Mouse (Mus musculus) megakaryocyte, embryonic 14.5 days (primary cell): ENCODE measurements around the gene Gm21992. TPM values are rescaled to one million over a fixed set of nuclear protein-coding genes. Genes with fewer than 3 reads are reported as not detected.

Experiments used
- H3K27me3 ChIP-seq: replicated peaks from 2 replicates; pipeline ENCODE3; 2012; ENCODE audit warnings: inconsistent platforms
- H3K36me3 ChIP-seq: replicated peaks from 2 replicates; pipeline ENCODE3; 2012; ENCODE audit warnings: low read length, inconsistent platforms, mixed read lengths
- H3K4me1 ChIP-seq: 2 replicates; pipeline ENCODE4 v1.6.1; 2012; ENCODE audit warnings: inconsistent platforms
- H3K4me3 ChIP-seq: replicated peaks from 2 replicates; pipeline ENCODE3; 2012; ENCODE audit warnings: moderate library complexity, mild to moderate bottlenecking, inconsistent platforms
- H3K9me3 ChIP-seq: 2 replicates; pipeline ENCODE4 v1.6.1; 2012; ENCODE audit warnings: inconsistent platforms
- FLI1 ChIP-seq: IDR thresholded peaks from 2 replicates; pipeline ENCODE4 v1.6.1; 2012; ENCODE audit warnings: low read length, inconsistent platforms, mixed read lengths
- GATA1 ChIP-seq: IDR thresholded peaks from 3 replicates; pipeline ENCODE4 v1.6.1; 2012; ENCODE audit warnings: mixed read lengths, low read length, inconsistent platforms, borderline replicate concordance
- polyA plus RNA-seq: library from polyadenylated mRNA; stranded (reverse); fragments of >175 nt; gene quantifications from 2 replicates; pipeline ENCODE4 v1.2.3, GENCODE M21; 2012; ENCODE audit warnings: low replicate concordance; ENCODE audit not compliant: insufficient read depth

The Gm21992 gene
- polyA plus RNA-seq, 1 experiment: 4.9 TPM

DNA sequence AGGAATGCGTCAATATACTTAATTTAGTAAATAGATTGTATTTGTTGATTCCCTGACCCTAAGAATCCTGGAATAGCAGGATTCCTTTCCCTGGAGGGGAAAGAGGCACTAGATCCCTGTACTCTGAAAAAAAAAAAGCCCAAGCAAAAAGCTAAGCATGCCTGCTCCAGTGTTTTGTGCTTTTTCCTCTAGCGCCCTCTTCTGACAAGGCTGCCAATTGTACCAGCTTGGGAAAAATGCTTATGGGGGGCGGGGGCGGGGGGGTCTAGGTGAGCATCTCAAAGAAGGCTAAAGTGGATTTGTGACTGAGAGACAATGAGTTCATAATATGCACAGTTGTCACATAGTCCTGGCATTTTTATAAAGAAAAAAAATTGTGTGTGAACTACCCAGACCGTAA is 67.9 kb downstream of the Gm21992 start:
- H3K4me3 ChIP-seq: no peak overlapping the region
- no peaks in the 10 kb centered on the region for H3K36me3 ChIP-seq
- TF ChIP-seq FLI1 (no peak), GATA1 (no peak)
- H3K9me3 ChIP-seq: no peaks in the 10 kb centered on the region
- peaks cover 22% of the 10 kb centered on the region for H3K27me3 ChIP-seq
- peaks cover 3% of the 10 kb centered on the region; the same call in 1 of the 2 replicates for H3K4me1 ChIP-seq

GRCm38 (mm10) chr19:4742229-4742628 is 69.2 kb downstream of the Gm21992 start:
- no peak overlapping the region for H3K4me3 ChIP-seq
- H3K4me1 ChIP-seq: peaks cover 3% of the 10 kb centered on the region; the same call in 1 of the 2 replicates
- H3K36me3 ChIP-seq: no peaks in the 10 kb centered on the region
- H3K9me3 ChIP-seq: no peaks in the 10 kb centered on the region
- no peak for TF ChIP-seq FLI1
- no peak for TF ChIP-seq GATA1
- peaks cover 24% of the 10 kb centered on the region for H3K27me3 ChIP-seq

- H3K4me3 ChIP-seq: no peak overlapping the region
- H3K36me3 ChIP-seq: no peaks in the 10 kb centered on the region
- peaks cover 3% of the 10 kb centered on the region; the same call in 1 of the 2 replicates for H3K4me1 ChIP-seq
- H3K9me3 ChIP-seq: no peaks in the 10 kb centered on the region
- no peak for TF ChIP-seq FLI1
- TF ChIP-seq GATA1: no peak
- H3K27me3 ChIP-seq: peaks cover 23% of the 10 kb centered on the region
Measured at GRCm38 (mm10) chr19:4741482-4741881, 69.9 kb downstream of the Gm21992 start.

DNA sequence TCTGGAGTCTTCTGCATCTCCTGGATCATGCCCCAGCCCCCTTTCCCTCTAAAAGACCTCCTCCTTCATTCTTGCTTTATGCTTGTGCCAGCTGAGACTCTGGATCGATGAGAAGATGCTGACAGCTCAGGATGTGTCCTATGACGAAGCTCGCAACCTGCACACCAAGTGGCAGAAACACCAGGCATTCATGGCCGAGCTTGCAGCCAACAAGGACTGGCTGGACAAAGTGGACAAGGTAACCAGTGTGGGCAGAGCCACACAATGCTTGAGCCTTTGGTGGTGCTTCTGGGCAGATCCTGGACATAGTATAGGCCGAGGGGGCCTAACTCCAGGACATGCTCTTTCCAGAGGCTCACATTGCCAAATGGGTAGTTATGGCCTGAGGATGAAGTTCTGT is 71.7 kb downstream of the Gm21992 start:
- Histone ChIP-seq H3K27me3 (peaks cover 23% of the 10 kb centered on the region), H3K4me1 (peaks cover 3% of the 10 kb centered on the region; the same call in 1 of the 2 replicates)
- TF ChIP-seq FLI1 (no peak), GATA1 (no peak)

GRCm38 (mm10) chr19:4739053-4739452 is 72.4 kb downstream of the Gm21992 start:
- peaks cover 3% of the 10 kb centered on the region; the same call in 1 of the 2 replicates for H3K4me1 ChIP-seq
- no peak for TF ChIP-seq GATA1
- TF ChIP-seq FLI1: no peak
- H3K36me3 ChIP-seq: no peaks in the 10 kb centered on the region
- peaks cover 30% of the 10 kb centered on the region for H3K27me3 ChIP-seq
- no peak overlapping the region for H3K4me3 ChIP-seq
- H3K9me3 ChIP-seq: no peaks in the 10 kb centered on the region

More for the DNA sequence above, 71.7 kb downstream of the Gm21992 start:
- Histone ChIP-seq H3K9me3 (no peaks in the 10 kb centered on the region), H3K4me3 (no peak overlapping the region), H3K36me3 (no peaks in the 10 kb centered on the region)

DNA sequence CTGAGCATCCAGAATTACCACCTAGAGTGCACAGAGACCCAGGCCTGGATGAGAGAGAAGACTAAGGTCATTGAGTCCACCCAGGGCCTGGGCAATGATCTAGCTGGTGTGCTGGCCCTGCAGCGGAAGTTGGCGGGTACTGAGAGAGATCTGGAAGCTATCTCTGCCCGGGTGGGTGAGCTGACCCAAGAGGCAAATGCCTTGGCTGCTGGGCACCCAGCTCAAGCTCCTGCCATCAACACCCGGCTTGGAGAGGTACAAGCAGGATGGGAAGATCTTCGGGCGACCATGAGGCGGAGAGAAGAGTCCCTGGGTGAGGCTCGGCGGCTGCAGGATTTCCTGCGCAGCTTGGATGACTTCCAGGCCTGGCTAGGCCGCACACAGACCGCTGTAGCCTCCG is 73.5 kb downstream of the Gm21992 start:
- no peaks in the 10 kb centered on the region for H3K36me3 ChIP-seq
- H3K4me3 ChIP-seq: no peak overlapping the region
- H3K9me3 ChIP-seq: no peaks in the 10 kb centered on the region
- TF ChIP-seq FLI1 (no peak), GATA1 (no peak)
- peaks cover 3% of the 10 kb centered on the region; the same call in 1 of the 2 replicates for H3K4me1 ChIP-seq
- peaks cover 35% of the 10 kb centered on the region for H3K27me3 ChIP-seq

- no peaks in the 10 kb centered on the region for H3K9me3 ChIP-seq
- TF ChIP-seq FLI1 (no peak), GATA1 (no peak)
- H3K36me3 ChIP-seq: no peaks in the 10 kb centered on the region
- H3K27me3 ChIP-seq: peaks cover 42% of the 10 kb centered on the region
- no peaks in the 10 kb centered on the region for H3K4me1 ChIP-seq
- H3K4me3 ChIP-seq: no peak overlapping the region
Measured at GRCm38 (mm10) chr19:4733052-4733451, 78.4 kb downstream of the Gm21992 start.

DNA sequence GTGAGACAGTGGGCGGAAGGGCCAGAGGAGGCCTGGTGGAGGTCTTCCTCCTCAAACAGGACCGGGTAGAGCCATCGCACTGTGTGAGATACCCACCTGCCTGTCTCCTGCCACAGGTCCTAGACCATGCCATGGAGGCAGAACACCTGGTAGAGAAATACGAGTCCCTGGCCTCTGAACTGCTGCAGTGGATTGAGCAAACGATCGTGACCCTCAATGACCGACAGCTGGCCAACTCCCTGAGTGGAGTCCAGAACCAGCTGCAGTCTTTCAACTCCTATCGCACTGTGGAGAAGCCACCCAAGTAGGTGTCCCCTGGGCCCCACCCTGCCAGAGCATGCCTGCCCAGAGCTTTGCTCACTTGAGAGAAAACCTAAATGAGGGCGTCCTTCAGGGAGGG is 82.2 kb downstream of the Gm21992 start:
- Histone ChIP-seq H3K36me3 (no peaks in the 10 kb centered on the region), H3K4me1 (no peaks in the 10 kb centered on the region)
- TF ChIP-seq GATA1: no peak
- no peak for TF ChIP-seq FLI1

GRCm38 (mm10) chr19:4720671-4721244 is 90.7 kb downstream of the Gm21992 start:
- peaks cover 19% of the 10 kb centered on the region for H3K4me1 ChIP-seq
- H3K4me3 ChIP-seq: no peak overlapping the region
- H3K9me3 ChIP-seq: no peaks in the 10 kb centered on the region
- TF ChIP-seq GATA1: no peak
- no peak for TF ChIP-seq FLI1
- H3K36me3 ChIP-seq: no peaks in the 10 kb centered on the region
- peaks cover 75% of the 10 kb centered on the region for H3K27me3 ChIP-seq

More for the DNA sequence above, 82.2 kb downstream of the Gm21992 start:
- H3K9me3 ChIP-seq: no peaks in the 10 kb centered on the region
- peaks cover 62% of the 10 kb centered on the region for H3K27me3 ChIP-seq
- H3K4me3 ChIP-seq: no peak overlapping the region

DNA sequence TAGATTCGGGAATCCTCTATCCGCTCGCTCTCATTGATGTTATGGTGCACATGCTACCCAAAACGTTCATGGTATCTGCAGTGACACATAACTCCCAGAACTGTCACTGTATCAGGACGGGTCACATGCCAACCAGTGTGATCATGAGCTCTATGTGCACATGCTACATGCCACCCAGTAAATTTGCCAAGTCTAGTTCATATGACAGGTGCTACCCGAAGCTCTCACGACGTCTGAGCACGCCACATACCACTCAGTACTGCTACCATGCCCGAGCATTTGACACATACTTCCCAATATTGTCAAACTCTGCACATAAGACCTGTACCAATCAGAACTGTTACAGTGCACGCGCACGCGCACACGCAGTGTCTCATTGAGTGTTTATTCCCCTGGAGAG is 91.3 kb downstream of the Gm21992 start:
- no peak overlapping the region for H3K4me3 ChIP-seq
- peaks cover 19% of the 10 kb centered on the region for H3K4me1 ChIP-seq
- TF ChIP-seq FLI1: no peak
- no peak for TF ChIP-seq GATA1
- no peaks in the 10 kb centered on the region for H3K9me3 ChIP-seq
- no peaks in the 10 kb centered on the region for H3K36me3 ChIP-seq
- H3K27me3 ChIP-seq: peaks cover 76% of the 10 kb centered on the region

DNA sequence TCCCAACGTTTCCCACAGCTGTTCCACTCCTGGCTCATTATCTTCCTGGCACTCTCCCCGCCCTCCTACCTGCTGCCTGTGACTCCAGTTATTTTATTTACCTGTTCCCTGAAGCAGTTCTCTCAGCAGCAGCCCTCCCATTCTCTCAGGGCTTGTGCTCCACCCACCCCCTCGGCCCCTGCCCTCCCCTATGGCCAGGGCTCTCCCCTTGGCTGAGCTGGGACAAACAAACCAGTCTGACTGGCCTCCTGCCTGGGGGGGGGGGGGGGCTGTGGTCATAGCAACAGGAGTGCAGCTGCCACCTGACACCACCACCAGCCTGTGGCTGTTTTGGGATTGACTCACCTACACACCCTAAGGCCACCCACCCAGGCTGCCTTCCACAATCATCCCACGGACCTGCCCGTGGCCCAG is 92.1 kb downstream of the Gm21992 start:
- no peaks in the 10 kb centered on the region for H3K36me3 ChIP-seq
- H3K4me3 ChIP-seq: no peak overlapping the region
- no peaks in the 10 kb centered on the region for H3K9me3 ChIP-seq
- TF ChIP-seq FLI1 (no peak), GATA1 (no peak)
- H3K27me3 ChIP-seq: peaks cover 79% of the 10 kb centered on the region
- H3K4me1 ChIP-seq: peaks cover 19% of the 10 kb centered on the region

GRCm38 (mm10) chr19:4718716-4719115 is 92.7 kb downstream of the Gm21992 start:
- Histone ChIP-seq H3K4me3 (peak overlapping the region; percentile 83), H3K36me3 (no peaks in the 10 kb centered on the region), H3K27me3 (peaks cover 79% of the 10 kb centered on the region), H3K9me3 (no peaks in the 10 kb centered on the region), H3K4me1 (peaks cover 19% of the 10 kb centered on the region)
- no peak for TF ChIP-seq GATA1
- TF ChIP-seq FLI1: no peak
